Mouse (Mus musculus): Measurements from ENCODE around the gene Rpl36.
A peak's percentile ranks its signal among the peaks of the same experiment; 100 is the strongest.
"Not testable (repeated sequence)": the region's sequence is repeated elsewhere in the genome, so short reads cannot be mapped to it uniquely, and the experiment has no call there.

The Rpl36 gene

DNA sequence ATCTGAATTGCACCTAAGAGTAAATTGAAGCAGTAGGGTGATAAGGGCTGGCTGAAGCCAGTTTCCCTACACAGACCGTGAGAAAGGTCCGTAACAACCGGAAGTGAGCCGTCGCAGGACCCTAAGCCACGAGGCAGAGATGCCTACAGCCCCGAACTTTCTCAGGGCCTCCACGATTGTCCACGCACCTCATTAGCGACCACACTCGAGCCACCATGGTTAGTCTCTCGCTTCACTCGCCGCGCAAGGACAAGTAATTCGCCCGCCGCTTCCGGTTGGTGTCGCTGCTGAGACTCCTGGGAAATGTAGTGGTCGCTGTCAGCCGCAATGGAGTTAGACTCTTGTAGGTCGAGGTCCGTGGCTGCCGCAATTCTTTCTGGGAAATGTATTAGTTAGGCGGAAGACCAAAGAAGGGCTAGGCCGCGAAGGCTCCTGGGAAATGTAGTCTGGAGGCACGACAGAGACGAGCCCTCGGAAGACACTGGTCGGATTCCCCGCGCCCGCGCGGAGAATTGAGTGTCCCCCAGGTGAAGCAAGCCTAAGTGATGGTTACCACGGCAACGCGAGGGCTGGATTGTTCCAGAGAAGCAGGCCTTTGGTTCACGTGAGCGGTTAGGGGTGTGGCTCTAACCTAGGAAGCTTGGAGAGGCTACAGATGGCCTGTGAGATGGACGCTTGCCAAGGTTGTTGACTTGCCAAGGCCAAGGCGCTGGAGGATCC lies 3.6 kb upstream of the Rpl36 start, which contains the start of gene 2410015M20Rik:
Gene 2410015M20Rik (minus strand): TSS at position 320 of the 720 bp plus-strand sequence.
- peak; percentile 96 for DNase-seq

- no peak for DNase-seq
Measured at GRCm38 (mm10) chr17:56611323-56611722, 1.9 kb upstream of the Rpl36 start.

DNA sequence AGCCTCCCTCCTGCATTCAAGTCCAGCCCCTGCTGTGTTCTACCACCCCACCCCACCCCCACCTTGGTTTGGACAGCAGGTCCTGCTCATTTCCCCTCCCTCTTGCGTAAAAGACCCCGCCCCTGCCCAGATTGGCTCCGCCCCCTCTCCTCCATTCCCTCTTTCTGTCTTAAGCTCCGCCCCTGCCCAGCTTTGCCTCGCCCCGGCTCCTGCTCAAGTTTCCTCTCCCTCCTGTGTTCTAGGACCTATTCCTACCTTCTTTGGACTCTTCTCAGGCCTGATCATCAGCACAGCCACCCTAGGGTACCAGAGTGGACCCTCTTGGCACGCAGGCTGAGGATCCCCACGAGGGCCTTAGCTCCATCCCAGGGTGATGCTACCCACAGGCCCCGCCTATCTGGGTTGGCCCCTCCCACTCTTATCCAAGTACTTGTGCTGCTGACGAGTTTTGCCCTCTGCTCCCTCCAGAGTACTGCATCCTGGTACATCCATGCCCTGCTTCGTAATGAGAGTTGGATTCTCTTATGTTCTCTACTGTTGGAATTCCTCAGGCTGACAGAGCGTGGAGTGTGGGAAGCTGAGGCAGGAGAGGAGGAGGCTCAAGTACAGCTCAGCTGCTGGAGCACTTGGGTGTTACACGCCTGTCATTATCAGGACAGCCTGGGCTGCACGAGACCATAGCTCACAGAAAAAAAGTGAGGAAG lies 1.2 kb upstream of the Rpl36 start:
- peak; percentile 71 for DNase-seq

DNA sequence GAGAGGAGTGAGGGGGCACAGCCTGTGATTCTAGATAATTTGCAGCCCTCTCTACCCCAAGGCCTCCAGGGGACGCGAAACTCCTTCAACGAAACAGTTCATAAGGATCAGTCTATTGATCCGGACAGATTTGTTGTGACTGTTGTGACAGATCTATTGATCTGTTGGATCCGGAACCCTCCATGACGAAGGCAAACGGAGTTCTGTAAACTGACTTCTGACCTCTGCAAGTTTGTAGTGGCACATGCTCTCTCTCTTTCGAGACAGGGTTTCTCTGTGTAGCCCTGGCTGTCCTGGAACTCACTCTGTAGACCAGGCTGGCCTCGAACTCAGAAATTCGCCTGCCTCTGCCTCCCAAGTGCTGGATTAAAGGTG lies 664 bp upstream of the Rpl36 start:
- DNase-seq = not testable (repeated sequence)

DNA sequence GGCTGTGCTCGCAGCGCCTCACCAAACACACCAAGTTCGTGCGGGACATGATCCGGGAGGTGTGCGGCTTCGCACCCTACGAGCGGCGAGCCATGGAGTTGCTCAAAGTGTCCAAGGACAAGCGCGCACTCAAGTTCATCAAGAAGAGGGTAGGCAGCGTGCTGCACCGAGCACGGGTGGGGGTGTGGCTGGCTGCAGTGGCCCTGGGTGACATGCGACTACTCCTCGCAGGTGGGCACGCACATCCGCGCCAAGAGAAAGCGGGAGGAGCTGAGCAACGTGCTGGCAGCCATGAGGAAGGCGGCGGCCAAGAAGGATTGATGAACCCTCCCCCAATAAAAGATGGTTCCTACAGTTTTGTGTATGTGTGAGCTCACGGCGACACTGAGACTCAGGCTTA lies 677 bp downstream of the Rpl36 start:
- peak; percentile 51 for DNase-seq

GRCm38 (mm10) chr17:56614391-56615135 lies 1.3 kb downstream of the Rpl36 start:
- DNase-seq = peak; percentile 49

DNA sequence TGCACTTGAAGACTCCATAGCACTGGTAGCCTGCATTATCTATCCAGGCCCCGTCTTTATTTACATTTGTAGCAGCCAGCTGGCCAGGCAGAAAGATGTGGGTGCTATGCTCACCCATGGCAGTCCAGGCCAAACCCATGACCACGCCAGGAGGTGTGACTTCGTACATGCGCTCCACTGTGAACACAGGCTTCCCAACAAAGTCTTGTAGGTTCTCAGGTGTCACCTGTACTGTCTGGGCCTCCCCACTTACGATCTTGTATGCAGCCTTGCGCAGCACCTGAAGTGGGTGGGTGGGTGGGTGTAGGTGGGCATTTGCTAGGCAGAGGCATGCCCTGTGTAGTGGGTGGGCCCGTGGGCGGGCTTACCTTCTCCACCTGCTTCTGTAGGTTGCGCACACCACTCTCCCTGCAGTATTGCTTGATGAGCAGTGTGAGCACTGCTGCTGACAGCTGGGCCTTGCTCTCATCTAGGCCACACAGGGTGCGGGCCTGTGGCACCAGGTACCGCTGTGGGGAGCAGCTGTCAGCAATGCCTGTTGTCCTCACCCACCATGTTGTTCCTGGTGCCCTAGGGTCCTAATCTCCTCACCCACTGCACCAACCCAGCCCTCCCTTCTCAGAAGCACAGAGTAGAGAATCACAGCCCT lies 2.0 kb downstream of the Rpl36 start:
- no peak for DNase-seq

- DNase-seq = no peak
Measured at GRCm38 (mm10) chr17:56615792-56616191, 2.6 kb downstream of the Rpl36 start.

- no peak for DNase-seq
Measured at GRCm38 (mm10) chr17:56616725-56617124, 3.5 kb downstream of the Rpl36 start.

- no peak for DNase-seq
Measured at GRCm38 (mm10) chr17:56617628-56618027, 4.4 kb downstream of the Rpl36 start.

- DNase-seq = no peak
Measured at GRCm38 (mm10) chr17:56625495-56625894, 12.3 kb downstream of the Rpl36 start.

- DNase-seq = no peak
Measured at GRCm38 (mm10) chr17:56626260-56626659, 13.0 kb downstream of the Rpl36 start.

DNA sequence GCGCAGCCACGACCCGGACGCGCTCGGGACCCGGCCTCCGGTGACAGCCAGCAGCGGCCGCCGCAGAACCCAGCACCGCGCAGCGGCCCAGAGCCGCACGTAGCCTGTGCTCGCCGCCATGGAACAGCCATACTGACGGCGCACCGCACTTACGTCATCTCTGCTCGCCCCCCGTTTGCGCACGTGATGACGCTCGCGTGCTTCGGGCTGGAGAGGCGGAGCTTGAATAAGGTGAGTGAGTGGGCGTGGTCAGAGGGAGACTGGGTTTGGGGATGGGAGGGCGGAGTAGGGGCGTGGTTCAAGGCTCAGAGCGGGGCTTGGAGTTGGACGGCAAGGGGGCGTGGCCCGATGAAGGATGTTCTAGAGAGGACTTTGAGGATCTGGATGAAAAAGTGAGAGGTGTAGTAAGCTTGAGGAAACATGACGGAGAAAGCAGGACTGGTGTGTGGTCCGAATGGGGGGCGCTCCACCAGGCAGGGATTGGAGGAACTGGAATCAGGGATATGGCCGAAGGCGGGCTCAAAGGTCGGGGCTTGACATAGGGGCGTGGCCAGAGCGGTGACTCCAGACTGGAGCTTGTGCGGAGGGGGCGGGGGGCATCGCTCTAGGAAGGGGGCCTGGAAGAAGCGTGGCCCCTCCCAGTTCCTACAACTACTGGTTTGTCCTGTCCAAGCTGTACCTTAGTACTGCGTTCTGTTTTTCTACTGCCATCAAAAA lies 13.7 kb downstream of the Rpl36 start, which contains the start of gene Lonp1:
Gene Lonp1 (minus strand): TSS at position 134 of the 717 bp plus-strand sequence.
- peak; percentile 99 for DNase-seq

DNA sequence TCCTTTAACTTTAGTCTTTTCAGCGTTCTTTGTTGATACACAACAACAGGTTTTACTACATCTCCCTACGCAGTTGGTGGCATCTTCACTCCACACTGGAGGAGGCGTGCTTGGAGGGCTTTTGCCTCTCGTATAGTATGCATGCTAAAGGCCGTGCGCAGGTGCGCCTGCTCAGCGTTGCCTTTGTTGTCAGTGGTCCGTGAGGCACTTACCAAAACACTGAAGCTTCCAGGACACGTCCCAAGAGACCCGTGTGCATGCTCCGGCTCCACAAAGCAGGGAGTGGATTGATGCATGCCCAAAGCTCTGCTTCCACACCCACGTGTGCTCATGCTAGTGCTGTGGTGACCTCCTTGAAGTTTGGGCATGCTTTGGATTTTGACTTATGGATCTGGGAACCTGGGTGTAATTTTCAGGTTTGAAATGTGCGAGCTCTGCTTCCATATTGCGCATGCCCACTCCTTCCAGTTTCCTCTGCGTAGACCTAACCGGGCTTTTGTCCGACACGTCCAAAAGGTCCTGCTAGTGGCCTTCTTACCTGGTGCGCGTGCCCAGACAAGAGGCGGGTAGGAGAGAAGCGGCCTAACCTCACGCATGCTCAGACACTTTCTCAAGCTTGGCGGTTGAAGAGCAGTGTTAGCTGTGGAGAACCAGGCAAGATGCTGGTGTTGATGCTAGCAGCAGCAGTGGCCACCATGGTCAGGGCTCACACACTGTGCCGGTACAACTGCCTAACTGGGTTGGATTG lies 14.5 kb downstream of the Rpl36 start, which contains the start of gene Catsperd:
Gene Catsperd (plus strand): TSS at position 614 of the 748 bp plus-strand sequence.
- peak; percentile 64 for DNase-seq

DNA sequence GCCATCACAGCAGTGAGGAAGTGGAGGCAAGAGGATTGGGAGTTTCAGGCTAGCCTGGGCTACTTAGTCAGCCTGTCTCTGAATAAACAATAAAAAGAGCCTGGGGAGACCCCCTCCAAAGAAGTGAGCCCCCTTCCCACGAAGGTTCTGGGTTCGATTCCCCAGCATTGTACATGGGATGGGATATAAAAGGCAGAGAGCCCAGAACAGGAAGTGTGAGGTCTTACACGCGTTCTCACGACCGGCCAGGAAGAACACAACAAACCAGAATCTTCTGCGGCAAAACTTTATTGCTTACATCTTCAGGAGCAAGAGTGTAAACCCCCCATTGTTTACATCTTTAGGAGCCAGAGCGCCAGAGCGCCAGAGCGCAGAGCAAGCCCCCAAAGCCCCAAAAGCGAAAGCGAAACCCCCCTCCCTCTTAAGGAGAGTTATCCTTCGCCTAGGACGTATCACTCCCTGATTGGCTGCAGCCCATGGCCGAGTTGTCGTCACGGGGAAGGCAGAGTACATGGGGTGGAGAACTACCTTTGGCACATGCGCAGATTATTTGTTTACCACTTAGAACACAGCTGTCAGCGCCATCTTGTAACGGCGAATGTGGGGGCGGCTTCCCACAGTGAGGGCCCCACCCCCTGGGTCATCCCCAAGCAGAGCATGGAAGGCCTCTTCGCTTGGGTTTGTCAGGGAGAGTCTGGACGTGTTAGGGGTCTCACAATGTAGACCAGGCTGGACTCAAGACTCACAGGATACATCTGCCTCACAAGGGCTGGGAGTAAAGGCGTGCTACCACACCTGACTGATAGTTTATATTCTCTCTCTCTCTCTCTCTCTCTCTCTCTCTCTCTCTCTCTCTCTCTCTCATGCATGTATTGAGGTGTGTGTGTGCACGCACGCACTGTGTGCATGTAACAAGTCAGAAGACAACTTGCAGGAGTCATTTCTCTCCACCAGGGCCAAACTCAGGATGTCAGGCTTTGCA lies 16.9 kb downstream of the Rpl36 start:
- not testable (repeated sequence) for DNase-seq

DNA sequence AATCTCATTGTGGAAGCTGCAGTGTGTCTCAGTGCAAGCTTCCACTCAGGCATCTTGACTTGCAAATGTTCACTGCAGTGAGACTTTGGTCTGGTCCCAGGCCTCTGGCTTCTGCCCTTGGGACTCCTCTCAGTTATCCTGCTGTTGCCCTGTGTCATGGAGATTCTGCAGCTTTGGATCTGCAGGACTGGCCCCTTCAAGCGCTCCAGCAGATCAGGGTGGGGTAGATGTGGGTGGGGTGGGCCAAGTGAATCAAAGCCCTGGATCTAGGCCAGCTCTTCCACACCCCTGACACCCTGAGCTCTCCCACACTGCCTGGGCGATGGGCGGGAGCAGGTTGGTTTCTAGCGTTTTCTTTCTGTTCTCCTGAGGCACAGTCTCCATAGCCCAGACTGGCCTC lies 18.6 kb downstream of the Rpl36 start:
- no peak for DNase-seq

GRCm38 (mm10) chr17:56634023-56634422 lies 20.8 kb downstream of the Rpl36 start:
- DNase-seq = no peak

GRCm38 (mm10) chr17:56643237-56643636 lies 30.0 kb downstream of the Rpl36 start:
- no peak for DNase-seq

DNA sequence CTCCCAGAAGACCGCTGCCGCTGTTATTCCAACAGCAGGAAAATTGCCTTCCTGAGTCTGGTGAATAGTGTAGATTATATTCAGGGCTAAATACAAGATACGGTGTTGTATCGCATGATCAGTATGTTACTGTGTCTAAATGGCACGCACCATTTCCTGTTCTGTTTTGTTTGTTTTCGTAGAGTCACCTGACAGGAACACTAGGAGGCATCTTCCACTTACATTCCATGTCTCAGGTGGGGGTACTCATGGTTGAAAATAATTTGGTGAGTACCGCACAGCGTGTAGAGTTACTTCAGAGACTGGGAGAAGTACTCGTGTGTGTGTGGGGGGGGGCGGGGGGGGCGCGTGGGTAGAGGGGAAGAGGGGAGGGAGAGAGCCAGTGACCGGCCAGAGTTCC lies 34.3 kb downstream of the Rpl36 start:
- no peak for DNase-seq

DNA sequence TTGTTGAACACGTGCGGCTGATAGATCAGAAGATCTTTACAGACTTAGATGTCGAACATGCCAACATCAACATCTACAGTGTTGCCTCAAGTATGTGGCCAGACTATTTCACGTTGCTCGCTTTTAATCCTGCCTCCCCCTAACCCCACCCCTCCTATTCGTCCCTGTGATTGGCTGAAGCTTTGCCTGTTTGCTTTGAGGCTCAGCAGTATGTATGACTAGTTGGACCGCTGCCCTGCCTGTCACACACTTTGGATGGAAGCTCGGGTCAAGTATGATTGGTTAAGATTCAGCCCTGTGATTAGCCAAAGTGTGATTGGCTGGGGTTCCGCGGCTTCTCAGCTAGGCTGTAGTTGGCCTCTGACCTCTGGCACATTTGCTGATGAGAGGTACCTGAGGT lies 38.6 kb downstream of the Rpl36 start:
- peak; percentile 53 for DNase-seq
